Mouse (Mus musculus) gastrocnemius, postnatal 36 days (tissue): Measurements from ENCODE around the gene Apon. TPM values are rescaled to one million over a fixed set of nuclear protein-coding genes. Genes with fewer than 3 reads are reported as not detected.
A peak's percentile ranks its signal among the peaks of the same experiment; 100 is the strongest.
"Not testable (repeated sequence)": the region's sequence is repeated elsewhere in the genome, so short reads cannot be mapped to it uniquely, and the experiment has no call there.

ENCODE experiments used
- DNase-seq, 2 experiments: peaks; one replicate each; pipeline ENCODE4 v3.0.0; 2022
- intact Hi-C: fragments of 180-260 bp; cut with DNase I; formaldehyde crosslinking; loops from one replicate; pipeline ENCODE4 v1.15.1; 2025
- total RNA-seq, 2 experiments: library from RNA; stranded (reverse); gene quantifications; 2 replicates each; pipeline ENCODE4 v1.2.3; 2021

Apon gene
- total RNA-seq, 2 experiments from 2014 or later, result not detected

GRCm38 (mm10) chr10:128270287-128270841, 16.5 kb downstream of the Apon start, which contains the start of gene Stat2:
TSS of gene Stat2 (plus strand) at chr10:128270559.
- intact Hi-C loops, result no loop called here
- DNase-seq, result peak; percentile 93 to 97

- DNase-seq, result no peak
- intact Hi-C loops, result no loop called here
Observed at GRCm38 (mm10) chr10:128270866-128271265, 17.0 kb downstream of the Apon start.

GRCm38 (mm10) chr10:128271883-128272282, 18.0 kb downstream of the Apon start:
- no peak for DNase-seq
- intact Hi-C loops, result no loop called here

- DNase-seq, intact Hi-C loops: not testable (repeated sequence)
Observed at GRCm38 (mm10) chr10:128272819-128273439, 19.0 kb downstream of the Apon start.

GRCm38 (mm10) chr10:128275374-128275773, 21.5 kb downstream of the Apon start:
- intact Hi-C loops, DNase-seq: not testable (repeated sequence)

GRCm38 (mm10) chr10:128278158-128278557, 24.3 kb downstream of the Apon start:
- intact Hi-C loops, result no loop called here
- DNase-seq, result no peak

GRCm38 (mm10) chr10:128280943-128281342, 27.0 kb downstream of the Apon start:
- DNase-seq, result no peak
- intact Hi-C loops, result loop anchor here (5.0 kb wide), 1 partner anchor 149 kb away; no protein-coding TSS in a partner anchor

GRCm38 (mm10) chr10:128281682-128282081, 27.8 kb downstream of the Apon start:
- no peak for DNase-seq
- intact Hi-C loops, result loop anchor here (5.0 kb wide), 1 partner anchor 149 kb away; no protein-coding TSS in a partner anchor

GRCm38 (mm10) chr10:128282886-128283450, 29.1 kb downstream of the Apon start:
- DNase-seq, result no peak
- intact Hi-C loops, result loop anchor here (5.0 kb wide), 1 partner anchor 151 kb away; no protein-coding TSS in a partner anchor

GRCm38 (mm10) chr10:128283604-128284579, 30.0 kb downstream of the Apon start:
- DNase-seq, result peak; percentile 57 to 59
- intact Hi-C loops, result loop anchor here (2.0 to 5.0 kb wide), 2 partner anchors 71 to 152 kb away; no protein-coding TSS in a partner anchor

GRCm38 (mm10) chr10:128290594-128290993, 36.7 kb downstream of the Apon start:
- peak; percentile 12 to 42 for DNase-seq
- intact Hi-C loops, result not testable (repeated sequence)

- intact Hi-C loops, result no loop called here
- no peak for DNase-seq
Observed at GRCm38 (mm10) chr10:128296370-128297090, 42.6 kb downstream of the Apon start.

GRCm38 (mm10) chr10:128297221-128297620, 43.3 kb downstream of the Apon start:
- intact Hi-C loops, result no loop called here
- DNase-seq, result no peak

GRCm38 (mm10) chr10:128297622-128298021, 43.7 kb downstream of the Apon start:
- intact Hi-C loops, result no loop called here
- DNase-seq, result no peak

GRCm38 (mm10) chr10:128298243-128298642, 44.3 kb downstream of the Apon start:
- no peak for DNase-seq
- intact Hi-C loops, result no loop called here

GRCm38 (mm10) chr10:128298702-128299171, 44.8 kb downstream of the Apon start, which contains the start of gene Il23a:
TSS of gene Il23a (minus strand) at chr10:128298752.
- DNase-seq, result no peak
- intact Hi-C loops, result no loop called here

- intact Hi-C loops, result no loop called here
- DNase-seq, result no peak
Observed at GRCm38 (mm10) chr10:128302357-128302756, 48.5 kb downstream of the Apon start.

- intact Hi-C loops, result no loop called here
Observed at GRCm38 (mm10) chr10:128302785-128303125, 48.9 kb downstream of the Apon start.

GRCm38 (mm10) chr10:128303126-128304021, 49.5 kb downstream of the Apon start, which contains the start of gene Pan2:
TSS of gene Pan2 (plus strand) at chr10:128303335.
- intact Hi-C loops, result no loop called here
- peak; percentile 99 to 100 for DNase-seq

More at GRCm38 (mm10) chr10:128302785-128303125, 48.9 kb downstream of the Apon start:
- DNase-seq, result no peak
